In genomic region chr3:51353325-51354033, GRCm38 (mm10) we compare ENCODE assay signal across 10 mouse cellular contexts. TPM values are rescaled to one million over a fixed set of nuclear protein-coding genes. Genes with fewer than 3 reads are reported as not detected.
DNase-seq lines count a peak whose midpoint lies in the region; ATAC-seq and TF ChIP-seq lines count a peak whose summit lies in the region.
"Had no signal": no experiment of that assay in that cellular context is flagged by ENCODE, and none has a peak within 500 bp of the region (broad histone marks: within the 10 kb centered on the region; RNA-seq: fewer than 3 reads in every experiment).

No protein-coding gene starts in this region.

- WGBS in lung, adult 2 months = 78% methylated on average over 4 of the region's 4 CpGs

- no peak for TF ChIP-seq POLR2A in lung, adult 2 months (IDR thresholded peaks at IDR 0.05; ENCODE audit: borderline replicate concordance, extremely low read depth, low read depth, low read length)

- ATAC-seq in erythroblast, adult 5-6 weeks (replicated peaks; ENCODE audit: low FRiP score, poor library complexity, severe bottlenecking) = peak; percentile 76

- H3K4me1 ChIP-seq in lung, adult 2 months (ENCODE audit: control insufficient read depth, insufficient read depth, low read length) = peaks cover 6% of the 10 kb centered on the region; the same call in 1 of the 2 replicates

- DNase-seq in cerebellum, adult 18-20 months = peak; percentile 45 to 65
- no peak for DNase-seq in cerebellum, adult 8-10 months
- DNase-seq in layer of hippocampus, adult 11-12 months (ENCODE audit: low spot score) = peak; percentile 45
- no peak for DNase-seq in layer of hippocampus, adult 9-11 months
- peak; percentile 72 for DNase-seq in NIH3T3 (ENCODE audit: low read depth)
- DNase-seq in lung, adult 2 months = peak; percentile 61
- DNase-seq in spleen, postnatal 4 days (ENCODE audit: low spot score in 2 of 2) = peak; percentile 66 to 86

- TF ChIP-seq CTCF in lung, adult 2 months (IDR thresholded peaks at IDR 0.05; ENCODE audit: insufficient read depth, low read length) = peak; percentile 78

- H3K4me3 ChIP-seq in lung, adult 2 months (replicated peaks; ENCODE audit: extremely low read depth, low read depth, low read length) = no peak overlapping the region
- H3K4me3 ChIP-seq: heart, embryonic 13.5 days; megakaryocyte, embryonic 14.5 days had no signal

RNA-seq across cellular contexts. Expression of gene Elf2, which starts 13.0 kb away (rescaled TPM):
- 20.9 and 24.0 TPM in 2 replicates for total RNA-seq in erythroblast, adult 5-6 weeks (2015; ENCODE audit: low replicate concordance)
- total RNA-seq in erythroblast, adult 5-6 weeks (2017; ENCODE audit: low replicate concordance) = 65.4 and 81.5 TPM in 2 replicates
- 46.1 and 52.7 TPM in 2 replicates for polyA plus RNA-seq in lung, adult 2 months (2012; rRNA removed)

RNA-seq across cellular contexts. Expression of gene Mgarp, which starts 43.1 kb away (rescaled TPM):
- total RNA-seq in erythroblast, adult 5-6 weeks (2015; ENCODE audit: low replicate concordance) = not detected in 2 replicates
- total RNA-seq in erythroblast, adult 5-6 weeks (2017; ENCODE audit: low replicate concordance) = 0.56 TPM in 1 of 2 replicates, not detected in the other
- not detected in 2 replicates for polyA plus RNA-seq in lung, adult 2 months (2012; rRNA removed)

RNA-seq across cellular contexts. Expression of gene Ndufc1, which starts 55.3 kb away (rescaled TPM):
- total RNA-seq in erythroblast, adult 5-6 weeks (2015; ENCODE audit: low replicate concordance) = 27.4 and 43.2 TPM in 2 replicates
- 2.5 and 23.8 TPM in 2 replicates for total RNA-seq in erythroblast, adult 5-6 weeks (2017; ENCODE audit: low replicate concordance)
- polyA plus RNA-seq in lung, adult 2 months (2012; rRNA removed) = 88.1 and 106 TPM in 2 replicates

Comparison
In these comparisons a context has a peak if more than half of its experiments do, and no peak if none do; other contexts are left out.
1. DNase-seq: peak in cerebellum, adult 18-20 months (2 of 2), layer of hippocampus, adult 11-12 months (single experiment), NIH3T3 (single experiment), lung, adult 2 months (single experiment) and spleen, postnatal 4 days (2 of 2); none in cerebellum, adult 8-10 months (single experiment) and layer of hippocampus, adult 9-11 months (single experiment).